Mouse (Mus musculus): ENCODE measurements around the gene Tsg101.

- no peak for TF ChIP-seq MAX (IDR thresholded peaks at IDR 0.05; ENCODE audit: low read depth)
- no peak for TF ChIP-seq REST (IDR thresholded peaks at IDR 0.05; ENCODE audit: insufficient read depth, insufficient read length)
- TF ChIP-seq POLR2A (IDR thresholded peaks at IDR 0.05; ENCODE audit: insufficient read length, low read depth) = no peak
- TF ChIP-seq MYOG (IDR thresholded peaks at IDR 0.05; ENCODE audit: control insufficient read depth in 1 of 3, insufficient read depth in 1 of 3, insufficient read length in 2 of 3, low read depth in 2 of 3) = no peak
- TF ChIP-seq E2F4 (IDR thresholded peaks at IDR 0.05; ENCODE audit: insufficient read depth) = no peak
- TF ChIP-seq USF1 (IDR thresholded peaks at IDR 0.05; ENCODE audit: low read depth) = no peak
- TF ChIP-seq TCF12 (IDR thresholded peaks at IDR 0.05; ENCODE audit: insufficient read depth, poor library complexity, severe bottlenecking) = no peak
- no peak for TF ChIP-seq TCF3 (IDR thresholded peaks at IDR 0.05; ENCODE audit: insufficient read length, low read depth)
- TF ChIP-seq POLR2AphosphoS2 (IDR thresholded peaks at IDR 0.05; ENCODE audit: insufficient read length, low read depth) = no peak
- no peak for TF ChIP-seq MYOD1 (IDR thresholded peaks at IDR 0.05; ENCODE audit: control insufficient read depth in 1 of 3, insufficient read length in 2 of 3, low read depth in 2 of 3)
- TF ChIP-seq CEBPB (IDR thresholded peaks at IDR 0.05; ENCODE audit: insufficient read depth, poor library complexity, severe bottlenecking) = no peak
- TF ChIP-seq SRF (IDR thresholded peaks at IDR 0.05; ENCODE audit: control insufficient read depth, insufficient read length, low read depth) = no peak
These were observed 79.9 kb downstream of the Tsg101 start for GRCm38 (mm10) chr7:46839861-46840260.
